Mouse (Mus musculus) liver, embryonic 14.5 days (tissue): Measurements from ENCODE around the gene Mxd4.

Experiments
- CTCF ChIP-seq: IDR thresholded peaks from 2 replicates; pipeline ENCODE4 v1.5.1; 2016; ENCODE audit warnings: antibody characterized with exemption, low read depth, control low read depth
- EP300 ChIP-seq: IDR thresholded peaks from 2 replicates; pipeline ENCODE4 v1.6.1; 2016; ENCODE audit warnings: antibody characterized with exemption, low read depth

DNA sequence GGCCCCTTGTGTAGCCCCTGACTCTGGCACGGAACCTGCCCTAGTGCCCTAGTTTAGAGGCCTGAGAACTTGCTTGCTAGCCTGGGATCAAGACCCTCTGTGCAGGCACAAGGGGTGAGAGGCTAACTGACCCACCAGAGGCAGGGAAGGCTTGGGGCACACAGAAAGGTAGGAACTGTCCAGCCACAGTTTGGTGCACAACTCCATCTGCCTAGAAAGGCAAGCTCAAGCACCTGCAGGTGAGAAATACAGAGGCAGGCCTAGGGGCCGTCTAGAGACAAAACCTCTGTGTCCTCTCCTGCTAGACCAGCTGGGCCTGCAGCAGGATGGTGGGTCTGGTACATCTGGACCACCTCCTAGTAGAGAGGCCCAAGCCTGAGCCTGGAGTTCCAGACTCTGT is 13.5 kb downstream of the Mxd4 start:
- TF ChIP-seq CTCF (no peak), EP300 (no peak)
